Mouse (Mus musculus) embryonic facial prominence, embryonic 11.5 days (tissue): Measurements from ENCODE around the gene Hist1h3f. TPM values are rescaled to one million over a fixed set of nuclear protein-coding genes. Genes with fewer than 3 reads are reported as not detected.
"Not testable (repeated sequence)": the region's sequence is repeated elsewhere in the genome, so short reads cannot be mapped to it uniquely, and the experiment has no call there.

Source experiments
- ATAC-seq: fragments of 200-750 bp; cut with Nextera tagmentation; replicated peaks from 2 replicates; pipeline ENCODE4 v1.8.0; 2017; ENCODE audit warnings: low read depth; ENCODE audit not compliant: insufficient number of reproducible peaks, low FRiP score, low TSS enrichment
- DNase-seq: peaks from one replicate; pipeline ENCODE4 v3.0.0-alpha.2; 2015; ENCODE audit warnings: low spot score
- H3K27ac ChIP-seq: fragments of 300-500 bp; sonication (generic); replicated peaks from 2 replicates; pipeline ENCODE4 v1.5.1; 2014; ENCODE audit warnings: mild to moderate bottlenecking, low read depth, low read length, control low read depth
- H3K27me3 ChIP-seq: fragments of 300-500 bp; sonication (generic); 2 replicates; pipeline ENCODE4 v1.6.1; 2014; ENCODE audit warnings: mild to moderate bottlenecking, low read length, moderate library complexity, mixed read lengths; ENCODE audit not compliant: control insufficient read depth, insufficient read depth
- H3K36me3 ChIP-seq: fragments of 300-500 bp; sonication (generic); replicated peaks from 2 replicates; pipeline ENCODE4 v1.6.1; 2014; ENCODE audit warnings: low read depth, mild to moderate bottlenecking, low read length, moderate library complexity, mixed read lengths; ENCODE audit not compliant: control insufficient read depth, insufficient read depth
- H3K4me1 ChIP-seq: fragments of 300-500 bp; sonication (generic); 2 replicates; pipeline ENCODE4 v1.6.1; 2014; ENCODE audit warnings: low read length, mixed read lengths; ENCODE audit not compliant: control insufficient read depth, insufficient read depth
- H3K4me2 ChIP-seq: fragments of 300-500 bp; sonication (generic); 2 replicates; pipeline ENCODE4 v1.6.1; 2014; ENCODE audit warnings: low read depth, mild to moderate bottlenecking, control low read depth, low read length, moderate library complexity
- H3K4me3 ChIP-seq: fragments of 300-500 bp; sonication (generic); 2 replicates; pipeline ENCODE4 v1.5.1; 2014; ENCODE audit warnings: low read depth, low read length, control low read depth
- H3K9ac ChIP-seq: fragments of 300-500 bp; sonication (generic); replicated peaks from 2 replicates; pipeline ENCODE4 v1.6.1; 2014; ENCODE audit warnings: mild to moderate bottlenecking, control low read depth, low read length
- H3K9me3 ChIP-seq: fragments of 300-500 bp; sonication (generic); replicated peaks from 2 replicates; pipeline ENCODE4 v1.6.1; 2016; ENCODE audit warnings: mild to moderate bottlenecking, low read length, inconsistent platforms, mixed read lengths; ENCODE audit not compliant: control insufficient read depth
- WGBS: fragments of 180-500 bp; shearing (Covaris S2); extraction: QIAGEN DNeasy Blood & Tissue Kit; methylation state at CpG from one replicate; pipeline ENCODE4 v1.1.7; 2014; 5-methylcytosine and 5-hydroxymethylcytosine counted together
- microRNA-seq: library from miRNA; unstranded; fragments of <30 nt; microRNA quantifications from one replicate; pipeline ENCODE4, GENCODE M21; 2016; ENCODE audit warnings: borderline number of aligned reads
- polyA plus RNA-seq: library from polyadenylated mRNA; unstranded; fragments of >200 nt; fragmentation: Nextera tagmentation; extraction: Ambion mirVana; gene quantifications from 2 replicates; pipeline ENCODE4 v1.2.1, GENCODE M21; 2014

Hist1h3f gene
- polyA plus RNA-seq, 1 experiment from 2014 or later = 1.5 TPM

- not testable (repeated sequence) for H3K9me3 ChIP-seq, H3K4me1 ChIP-seq, H3K4me3 ChIP-seq, ATAC-seq, H3K4me2 ChIP-seq, H3K9ac ChIP-seq, DNase-seq, H3K36me3 ChIP-seq, H3K27ac ChIP-seq, H3K27me3 ChIP-seq
- WGBS = 79% methylated on average over 7 of the region's 7 CpGs
Measured at GRCm38 (mm10) chr13:23591886-23592285, 48.0 kb downstream of the Hist1h3f start.

GRCm38 (mm10) chr13:23592614-23593013, 48.8 kb downstream of the Hist1h3f start:
- Histone ChIP-seq H3K4me2 (no peak overlapping the region), H3K36me3 (no peaks in the 10 kb centered on the region), H3K27me3 (no peaks in the 10 kb centered on the region), H3K9ac (no peak overlapping the region), H3K4me1 (no peaks in the 10 kb centered on the region), H3K4me3 (no peak overlapping the region), H3K27ac (no peak overlapping the region), H3K9me3 (no peaks in the 10 kb centered on the region)
- DNase-seq = peak; percentile 15
- no peak for ATAC-seq
- 72% methylated on average over 7 of the region's 7 CpGs for WGBS

GRCm38 (mm10) chr13:23593051-23593770, 49.4 kb downstream of the Hist1h3f start:
- no peaks in the 10 kb centered on the region for H3K36me3 ChIP-seq
- no peak overlapping the region for H3K4me2 ChIP-seq
- 63% methylated on average over 5 of the region's 5 CpGs for WGBS
- no peak overlapping the region for H3K4me3 ChIP-seq
- DNase-seq (peak; percentile 12), ATAC-seq (no peak)
- 0 out of 2 replicates have a peak overlapping the region, but pooled peaks have one; percentile 16 for H3K27ac ChIP-seq
- H3K27me3 ChIP-seq = no peaks in the 10 kb centered on the region
- no peaks in the 10 kb centered on the region for H3K9me3 ChIP-seq
- no peak overlapping the region for H3K9ac ChIP-seq
- H3K4me1 ChIP-seq = no peaks in the 10 kb centered on the region

Small RNA genes lying within 50 kb of the gene (microRNA-seq; reads per million reads assigned to microRNA genes)
- gene Gm44297 = not detected
- not detected for gene Gm44359
- gene Gm44394 = not detected
- 1.9 reads per million for gene n-TStga1

Other genes with a start within 250 kb of the Hist1h3f start
- 72.4 and 76.2 TPM in 2 replicates for gene Zfp322a, start 174.8 kb upstream of the Hist1h3f start, polyA plus RNA-seq
- 15.0 and 16.2 TPM in 2 replicates for gene Abt1, start 120.2 kb upstream of the Hist1h3f start, polyA plus RNA-seq
- gene Btn1a1, start 78.2 kb upstream of the Hist1h3f start, polyA plus RNA-seq = 0.24 and 0.35 TPM in 2 replicates
- 1.1 and 1.4 TPM in 2 replicates for gene Btn2a2, start 55.2 kb upstream of the Hist1h3f start, polyA plus RNA-seq
- 3.5 and 5.0 TPM in 2 replicates for gene Hist1h4h, start 13.0 kb upstream of the Hist1h3f start, polyA plus RNA-seq
- 7.8 and 7.9 TPM in 2 replicates for gene Hist1h2af, start 10.1 kb upstream of the Hist1h3f start, polyA plus RNA-seq
- 6.1 and 7.8 TPM in 2 replicates for gene Hist1h3g, start 8.6 kb upstream of the Hist1h3f start, polyA plus RNA-seq
- gene Hist1h2bh, start 660 bp upstream of the Hist1h3f start, polyA plus RNA-seq = 0.67 and 1.3 TPM in 2 replicates
- gene Hist1h4f, start 7.6 kb downstream of the Hist1h3f start, polyA plus RNA-seq = 1.3 TPM in 1 of 2 replicates, not detected in the other
- 0.53 and 0.71 TPM in 2 replicates for gene Hist1h1d, start 9.2 kb downstream of the Hist1h3f start, polyA plus RNA-seq
- gene Hist1h3e, start 18.3 kb downstream of the Hist1h3f start, polyA plus RNA-seq = 9.0 and 12.1 TPM in 2 replicates
- 78.4 and 99.4 TPM in 2 replicates for gene Hist1h2ae, start 27.2 kb downstream of the Hist1h3f start, polyA plus RNA-seq
- gene Hist1h2bg, start 27.3 kb downstream of the Hist1h3f start, polyA plus RNA-seq = 8.4 and 8.6 TPM in 2 replicates
- 4.1 and 4.9 TPM in 2 replicates for gene Hist1h2bf, start 30.1 kb downstream of the Hist1h3f start, polyA plus RNA-seq
- gene Hist1h2ad, start 30.3 kb downstream of the Hist1h3f start, polyA plus RNA-seq = 2.1 and 3.8 TPM in 2 replicates
- gene Hist1h3d, start 31.7 kb downstream of the Hist1h3f start, polyA plus RNA-seq = 10.2 and 11.3 TPM in 2 replicates
- gene Hist1h4d, start 37.5 kb downstream of the Hist1h3f start, polyA plus RNA-seq = 115 and 122 TPM in 2 replicates
- 2.1 and 3.1 TPM in 2 replicates for gene Hist1h2be, start 77.1 kb downstream of the Hist1h3f start, polyA plus RNA-seq
- gene Hist1h1e, start 78.5 kb downstream of the Hist1h3f start, polyA plus RNA-seq = 23.0 and 24.4 TPM in 2 replicates
- gene Hist1h2ac, start 139.9 kb downstream of the Hist1h3f start, polyA plus RNA-seq = 1.4 and 2.2 TPM in 2 replicates
- 25.1 and 27.3 TPM in 2 replicates for gene Hist1h2bc, start 140.1 kb downstream of the Hist1h3f start, polyA plus RNA-seq
- gene Hist1h1t, start 151.8 kb downstream of the Hist1h3f start, polyA plus RNA-seq = not detected in 2 replicates
- gene Hist1h4c, start 154.4 kb downstream of the Hist1h3f start, polyA plus RNA-seq = 6.1 TPM in 2 replicates
- 4.3 and 4.6 TPM in 2 replicates for gene Hfe, start 166.8 kb downstream of the Hist1h3f start, polyA plus RNA-seq
- 18.8 and 19.7 TPM in 2 replicates for gene Hist1h1c, start 194.8 kb downstream of the Hist1h3f start, polyA plus RNA-seq
- 15.5 and 18.1 TPM in 2 replicates for gene Hist1h3c, start 201.6 kb downstream of the Hist1h3f start, polyA plus RNA-seq
- gene Hist1h2bb, start 202.7 kb downstream of the Hist1h3f start, polyA plus RNA-seq = 2.6 and 2.9 TPM in 2 replicates
- gene Hist1h2ab, start 207.1 kb downstream of the Hist1h3f start, polyA plus RNA-seq = 48.1 and 54.7 TPM in 2 replicates
- 8.3 and 10.5 TPM in 2 replicates for gene Hist1h3b, start 208.2 kb downstream of the Hist1h3f start, polyA plus RNA-seq
- gene Hist1h4b, start 213.0 kb downstream of the Hist1h3f start, polyA plus RNA-seq = 7.4 and 10.1 TPM in 2 replicates
- gene Hist1h4a, start 217.2 kb downstream of the Hist1h3f start, polyA plus RNA-seq = not detected in 2 replicates
- gene Hist1h3a, start 218.3 kb downstream of the Hist1h3f start, polyA plus RNA-seq = 4.0 and 4.3 TPM in 2 replicates
- gene Hist1h1a, start 219.6 kb downstream of the Hist1h3f start, polyA plus RNA-seq = 4.5 and 5.0 TPM in 2 replicates
- gene Trim38, start 225.9 kb downstream of the Hist1h3f start, polyA plus RNA-seq = 0.18 TPM in 1 of 2 replicates, not detected in the other